Mouse (Mus musculus): ENCODE measurements at regions not wholly inside any gene's neighbourhood (a gene's known extent, or its start where the extent isn't known, plus 50 kb on each side); places are given as distances from the start of the nearest gene placed in this dataset.
"Not testable (repeated sequence)": the region's sequence is repeated elsewhere in the genome, so short reads cannot be mapped to it uniquely, and the experiment has no call there.

DNA sequence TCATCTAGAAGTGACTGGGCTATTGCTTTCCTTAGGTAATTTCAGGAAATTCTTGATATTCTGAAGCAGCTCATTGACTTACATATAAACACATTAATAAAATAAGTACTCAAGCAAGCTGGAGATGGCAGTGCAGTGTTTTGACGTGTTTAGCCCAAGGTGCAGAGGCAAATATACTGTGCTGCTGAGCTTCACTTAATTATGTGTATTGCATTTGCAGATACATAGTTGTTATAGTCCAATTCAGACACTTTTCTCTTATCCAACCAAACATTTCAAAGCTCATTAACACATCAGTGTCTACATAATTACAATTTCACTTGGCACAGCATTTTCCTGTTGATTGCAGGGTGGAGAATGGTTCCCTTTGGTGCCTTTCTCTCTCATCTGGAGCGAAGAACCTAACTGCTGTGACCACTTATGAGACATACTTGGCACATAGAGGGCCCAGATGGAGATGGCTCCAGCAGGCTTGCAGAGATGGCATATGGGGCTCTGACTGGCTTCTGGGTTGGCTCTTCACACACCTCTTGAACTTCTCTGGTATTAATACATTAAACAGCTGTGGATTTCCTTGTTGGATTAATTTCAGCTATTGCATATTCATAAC lies 803.9 kb upstream of the Gm10800 start:
- H3K27ac ChIP-seq = no peak overlapping the region
- DNase-seq (ENCODE audit: low spot score in 2 of 2) = no peak
- no peak for TF ChIP-seq CTCF (conservative IDR thresholded peaks at IDR 0.05)
- H3K4me3 ChIP-seq = no peak overlapping the region

DNA sequence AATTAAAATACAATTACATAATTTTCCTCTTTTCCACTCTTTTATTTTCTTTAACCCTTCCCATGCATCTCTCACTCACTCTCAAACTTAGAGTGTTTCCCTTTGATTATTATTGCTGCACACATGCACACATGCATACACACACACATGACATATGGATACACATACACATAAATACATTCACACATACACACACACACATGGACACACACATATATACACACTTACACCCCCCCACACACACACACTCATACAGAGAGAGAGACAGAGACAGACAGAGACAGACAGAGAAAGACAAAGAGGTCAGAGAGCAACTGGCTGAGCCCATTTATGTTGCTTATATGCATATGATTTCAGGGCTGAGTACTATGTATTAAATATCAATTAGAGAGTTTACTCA lies 764.2 kb upstream of the Gm10800 start:
- no peak for TF ChIP-seq CTCF (conservative IDR thresholded peaks at IDR 0.05)
- DNase-seq (ENCODE audit: low spot score in 2 of 2) = no peak
- no peak overlapping the region for H3K27ac ChIP-seq
- H3K4me3 ChIP-seq = no peak overlapping the region

DNA sequence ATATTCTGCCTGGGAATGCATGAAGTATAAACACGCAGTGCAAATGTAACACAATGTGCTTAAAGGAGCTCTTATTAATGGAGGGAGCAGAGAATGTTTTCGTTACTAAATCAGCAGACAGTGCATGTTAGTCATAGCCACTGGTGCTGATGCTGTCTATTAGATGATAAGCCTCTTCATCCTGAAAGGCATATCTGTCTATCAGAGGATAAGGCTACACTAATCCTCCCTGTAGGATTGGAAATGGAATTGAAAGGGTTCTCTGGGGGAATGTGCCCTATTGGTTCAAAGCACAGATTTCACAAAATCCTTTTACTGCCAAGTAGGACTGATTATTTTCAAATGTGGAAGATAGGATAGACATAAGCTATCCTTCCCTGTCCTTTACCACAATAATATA lies 763.4 kb upstream of the Gm10800 start:
- H3K4me3 ChIP-seq = no peak overlapping the region
- H3K27ac ChIP-seq = no peak overlapping the region
- DNase-seq (ENCODE audit: low spot score in 2 of 2) = peak in 1 of 2 experiments; percentile 3
- TF ChIP-seq CTCF (conservative IDR thresholded peaks at IDR 0.05) = no peak

DNA sequence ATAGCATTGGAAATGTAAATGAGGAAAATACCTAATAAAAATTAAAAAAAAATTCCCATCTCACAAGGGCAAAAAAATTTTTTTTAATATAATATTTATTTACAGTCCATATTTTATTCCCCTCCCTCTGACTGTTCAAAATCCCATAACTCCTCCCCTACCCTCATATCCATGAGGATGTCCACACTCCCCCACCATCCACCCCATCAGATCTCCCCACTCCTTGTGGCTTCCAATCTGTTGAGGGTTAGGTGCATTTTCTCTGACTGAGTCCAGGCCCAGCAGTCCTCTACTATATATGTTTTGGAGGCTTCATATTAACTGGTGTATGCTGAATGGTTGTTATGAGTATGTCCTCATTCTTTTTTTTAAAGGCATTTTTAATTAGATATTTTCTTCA lies 754.5 kb upstream of the Gm10800 start:
- DNase-seq (ENCODE audit: low spot score in 2 of 2) = no peak
- H3K27ac ChIP-seq = no peak overlapping the region
- H3K4me3 ChIP-seq = no peak overlapping the region
- TF ChIP-seq CTCF (conservative IDR thresholded peaks at IDR 0.05) = no peak

DNA sequence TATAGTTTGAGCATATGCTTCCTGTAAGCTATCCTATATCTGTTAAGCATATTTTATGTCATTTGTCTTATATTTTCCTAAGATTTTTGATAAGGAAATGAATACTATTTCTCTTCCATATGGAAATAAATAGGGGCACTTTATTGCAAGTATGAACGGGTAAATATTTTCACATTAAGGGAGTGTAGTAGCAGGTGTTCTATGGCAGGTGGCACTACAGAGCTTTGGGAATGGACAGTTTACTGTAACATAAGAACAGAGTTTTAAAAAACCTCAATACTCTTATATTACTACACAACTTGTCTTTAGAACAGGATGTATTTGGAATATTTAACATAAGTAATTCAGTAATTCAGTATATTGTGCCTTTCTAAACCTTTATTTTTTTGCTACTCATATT lies 742.4 kb upstream of the Gm10800 start:
- peak; percentile 81 for TF ChIP-seq CTCF (conservative IDR thresholded peaks at IDR 0.05)
- no peak overlapping the region for H3K27ac ChIP-seq
- no peak overlapping the region for H3K4me3 ChIP-seq
- peak in 1 of 2 experiments; percentile 11 for DNase-seq (ENCODE audit: low spot score in 2 of 2)

DNA sequence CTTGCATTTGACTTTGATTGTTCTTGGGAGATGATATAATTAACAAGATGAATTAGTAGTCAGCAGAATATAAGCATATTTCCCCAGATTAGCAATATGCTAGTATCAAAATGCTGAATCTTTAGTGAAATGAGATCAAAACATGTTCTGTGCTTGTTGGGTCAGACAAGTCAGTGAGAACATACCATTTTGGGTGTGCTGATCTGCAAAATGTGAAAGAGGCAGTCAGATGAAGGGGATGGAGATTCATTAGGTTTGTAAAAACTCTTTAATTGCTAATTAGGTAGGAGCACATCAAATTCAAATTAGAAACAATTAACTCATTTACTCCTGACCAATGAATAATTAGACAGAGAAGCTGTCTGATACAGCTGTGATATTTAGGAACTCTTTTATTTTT lies 712.6 kb upstream of the Gm10800 start:
- Histone ChIP-seq H3K4me3 (no peak overlapping the region), H3K27ac (no peak overlapping the region)
- no peak for DNase-seq (ENCODE audit: low spot score in 2 of 2)
- no peak for TF ChIP-seq CTCF (conservative IDR thresholded peaks at IDR 0.05)

DNA sequence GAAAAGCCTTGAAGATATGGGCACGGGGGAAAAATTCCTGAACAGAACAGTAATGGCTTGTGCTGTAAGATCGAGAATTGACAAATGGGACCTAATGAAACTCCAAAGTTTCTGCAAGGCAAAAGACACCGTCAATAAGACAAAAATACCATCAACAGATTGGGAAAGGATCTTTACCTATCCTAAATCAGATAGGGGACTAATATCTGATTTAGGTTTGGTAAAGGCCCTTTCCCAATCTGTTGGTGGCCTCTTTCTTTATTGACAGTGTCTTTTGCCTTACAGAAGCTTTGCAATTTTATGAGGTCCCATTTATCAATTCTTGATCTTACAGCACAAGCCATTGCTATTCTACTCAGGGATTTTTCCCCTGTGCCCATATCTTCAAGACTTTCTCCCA lies 696.5 kb upstream of the Gm10800 start:
- H3K27ac ChIP-seq; DNase-seq (ENCODE audit: low spot score in 2 of 2); H3K4me3 ChIP-seq: not testable (repeated sequence)

DNA sequence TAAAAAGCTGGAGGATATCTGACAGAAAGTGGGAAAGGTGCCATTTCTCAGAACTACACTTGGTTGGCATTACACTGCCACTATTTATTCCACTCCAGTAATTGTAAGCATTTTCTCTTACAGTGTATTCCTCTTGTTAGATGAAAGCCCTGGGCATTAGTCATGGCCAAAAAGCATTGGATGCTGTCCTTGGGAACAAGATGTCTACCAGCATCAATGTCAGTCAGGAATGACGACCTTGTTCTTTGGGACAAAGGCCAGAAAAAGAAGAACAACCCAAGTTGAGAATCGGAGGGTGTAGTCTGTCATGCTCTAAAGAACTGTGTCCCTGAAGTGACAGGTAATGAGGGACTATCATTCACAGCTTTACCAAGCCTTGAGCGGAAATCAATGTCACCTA lies 662.1 kb upstream of the Gm10800 start:
- H3K27ac ChIP-seq = no peak overlapping the region
- no peak for TF ChIP-seq CTCF (conservative IDR thresholded peaks at IDR 0.05)

More for the DNA sequence above, 662.1 kb upstream of the Gm10800 start:
- H3K4me3 ChIP-seq = no peak overlapping the region
- DNase-seq (ENCODE audit: low spot score in 2 of 2) = no peak

All from layer of hippocampus, adult 2 months (tissue).